Mouse (Mus musculus) kidney, embryonic 15.5 days (tissue): ENCODE data around the gene Tbc1d32. TPM values are rescaled to one million over a fixed set of nuclear protein-coding genes. Genes with fewer than 3 reads are reported as not detected.

Experiments
- ATAC-seq: fragments of 200-750 bp; cut with Nextera tagmentation; replicated peaks from 2 replicates; pipeline ENCODE4 v1.8.0; 2017; ENCODE audit warnings: moderate TSS enrichment; ENCODE audit not compliant: low FRiP score
- H3K27ac ChIP-seq: fragments of 300-500 bp; sonication (generic); 2 replicates; pipeline ENCODE4 v1.5.1; 2015; ENCODE audit warnings: mild to moderate bottlenecking, inconsistent platforms
- H3K27me3 ChIP-seq: fragments of 300-500 bp; sonication (generic); 2 replicates; pipeline ENCODE4 v1.6.1; 2015; ENCODE audit warnings: inconsistent platforms
- H3K36me3 ChIP-seq: fragments of 300-500 bp; sonication (generic); 2 replicates; pipeline ENCODE4 v1.6.1; 2015; ENCODE audit warnings: inconsistent platforms
- H3K4me1 ChIP-seq: fragments of 300-500 bp; sonication (generic); 2 replicates; pipeline ENCODE4 v1.6.1; 2015; ENCODE audit warnings: inconsistent platforms
- H3K4me2 ChIP-seq: fragments of 300-500 bp; sonication (generic); 2 replicates; pipeline ENCODE4 v1.6.1; 2015; ENCODE audit warnings: moderate library complexity, mild to moderate bottlenecking, inconsistent platforms
- H3K4me3 ChIP-seq: fragments of 300-500 bp; sonication (generic); replicated peaks from 2 replicates; pipeline ENCODE4 v1.5.1; 2015; ENCODE audit warnings: mild to moderate bottlenecking, inconsistent platforms
- H3K9ac ChIP-seq: fragments of 300-500 bp; sonication (generic); 2 replicates; pipeline ENCODE4 v1.6.1; 2015; ENCODE audit warnings: mild to moderate bottlenecking, inconsistent platforms
- H3K9me3 ChIP-seq: fragments of 300-500 bp; sonication (generic); replicated peaks from 2 replicates; pipeline ENCODE4 v1.6.1; 2016; ENCODE audit warnings: inconsistent platforms
- WGBS: fragments of 180-500 bp; shearing (Covaris S2); methylation state at CpG from one replicate; pipeline ENCODE4 v1.1.7; 2015; ENCODE audit warnings: mixed read lengths; 5-methylcytosine and 5-hydroxymethylcytosine counted together
- polyA plus RNA-seq: library from polyadenylated mRNA; unstranded; fragments of >200 nt; fragmentation: Nextera tagmentation; extraction: Ambion mirVana; gene quantifications from 2 replicates; pipeline ENCODE4 v1.2.1, GENCODE M21; 2015

Gene Tbc1d32
- polyA plus RNA-seq, 1 experiment from 2014 or later = 4.1 TPM

- no peak overlapping the region for H3K27ac ChIP-seq
- no peaks in the 10 kb centered on the region for H3K9me3 ChIP-seq
- no peak overlapping the region for H3K4me2 ChIP-seq
- H3K4me1 ChIP-seq = no peaks in the 10 kb centered on the region
- ATAC-seq = no peak
- 80% methylated on average over 7 of the region's 7 CpGs for WGBS
- no peaks in the 10 kb centered on the region for H3K27me3 ChIP-seq
- H3K36me3 ChIP-seq = no peaks in the 10 kb centered on the region
- H3K9ac ChIP-seq = no peak overlapping the region
- H3K4me3 ChIP-seq = no peak overlapping the region
Observed at GRCm38 (mm10) chr10:55978001-55978400, 250.5 kb downstream of the Tbc1d32 start.

Other genes with a start within 250 kb of the Tbc1d32 start
- 6.5 and 8.0 TPM in 2 replicates for gene Msl3l2, start 121.8 kb downstream of the Tbc1d32 start, polyA plus RNA-seq
- 141 and 151 TPM in 2 replicates for gene Gja1, start 148.6 kb upstream of the Tbc1d32 start, polyA plus RNA-seq